Mouse (Mus musculus): ENCODE results near the gene Ets1.

- no peak for TF ChIP-seq POLR2A (IDR thresholded peaks at IDR 0.05; ENCODE audit: extremely low read depth, insufficient read depth, low read length)
- no peak for TF ChIP-seq CTCF (IDR thresholded peaks at IDR 0.05; ENCODE audit: extremely low read depth, insufficient read depth, low read length)
Observed at GRCm38 (mm10) chr9:32765123-32765522, 129.1 kb downstream of the Ets1 start.

Data from cortical plate, adult 2 months (tissue).